ENCODE assay signal across 8 mouse cellular contexts in the genomic region with DNA sequence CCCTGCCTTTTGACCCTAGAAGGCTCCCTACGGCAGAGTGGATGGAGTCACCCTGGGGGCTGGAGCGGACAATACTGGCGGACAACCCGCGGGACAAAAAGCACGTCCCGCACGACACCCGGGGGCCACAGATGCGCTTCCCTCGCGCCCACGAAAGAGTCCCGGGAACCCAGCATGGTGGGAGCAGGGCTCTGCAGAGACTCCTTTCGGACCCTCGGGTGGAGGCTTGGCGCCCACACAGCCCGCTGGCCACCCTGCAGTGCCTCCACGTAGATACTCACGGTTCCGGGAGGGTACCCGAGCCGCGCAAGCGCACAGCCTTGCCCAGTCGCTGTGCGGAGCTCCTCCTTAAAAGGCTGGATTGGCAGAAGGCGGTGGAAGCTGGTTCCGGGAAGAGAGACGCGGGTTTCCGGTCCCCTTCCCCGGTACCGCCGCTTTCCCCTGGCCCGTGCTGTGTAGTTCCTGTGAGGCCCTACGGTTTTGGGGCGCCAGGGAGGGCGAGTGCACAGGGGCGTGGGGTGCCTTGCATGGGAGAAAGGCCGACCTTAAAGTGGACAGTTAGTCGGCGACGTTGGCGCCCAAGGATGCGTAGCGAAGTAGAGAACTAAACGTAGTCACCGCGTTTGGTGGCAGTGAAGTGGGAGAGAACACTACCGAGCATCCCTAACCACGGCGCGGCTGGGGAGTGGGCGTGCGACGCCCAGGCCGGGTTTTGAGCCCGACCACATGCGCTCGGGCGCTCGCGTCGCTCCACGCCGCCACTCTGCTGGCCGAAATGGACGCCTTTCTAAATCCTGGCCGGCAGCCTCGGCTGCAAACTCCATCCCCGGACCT. TPM values are rescaled to one million over a fixed set of nuclear protein-coding genes. Genes with fewer than 3 reads are reported as not detected.
A peak's percentile ranks its signal among the peaks of the same experiment; 100 is the strongest.
DNase-seq lines count a peak whose midpoint lies in the region; ATAC-seq and TF ChIP-seq lines count a peak whose summit lies in the region.

A gene (minus strand): TSS at position 362 of the 834 bp plus-strand sequence.

- peaks cover 4% of the 10 kb centered on the region; the same call in 1 of the 2 replicates for H3K79me2 ChIP-seq in MEL (ENCODE audit: control insufficient read depth, insufficient read depth, low read length, poor library complexity)

- peak within 1 kb of the TSS; percentile 92 for H3K9ac ChIP-seq in MEL (ENCODE audit: control insufficient read depth, low read depth, low read length, poor library complexity, severe bottlenecking)
- H3K9ac ChIP-seq in lung, postnatal 0 days (replicated peaks; ENCODE audit: low read depth): peak within 1 kb of the TSS; percentile 59

- WGBS in cerebellum, adult 2 months: under 1% methylated on average over 72 of the region's 72 CpGs
- 1% methylated on average over 65 of the region's 72 CpGs for WGBS in lung, postnatal 0 days

- no peak for TF ChIP-seq CTCF in MEL (IDR thresholded peaks at IDR 0.05 in 2 of 3, conservative IDR thresholded peaks at IDR 0.05 in 1 of 3; ENCODE audit: control insufficient read depth in 1 of 3, insufficient read depth in 1 of 3, low read depth in 2 of 3, low read length in 3 of 3, poor library complexity in 1 of 3, severe bottlenecking in 1 of 3)
- no peak for TF ChIP-seq CTCF in cerebellum, adult 2 months (IDR thresholded peaks at IDR 0.05; ENCODE audit: borderline replicate concordance, insufficient read depth, low read depth, low read length)
- no peak; the same call in 1 of the 2 replicates for TF ChIP-seq CTCF in lung, postnatal 0 days (IDR thresholded peaks at IDR 0.05)

- no peak for TF ChIP-seq EP300 in MEL (IDR thresholded peaks at IDR 0.05; ENCODE audit: low read depth in 1 of 2, low read length in 2 of 2)
- no peak for TF ChIP-seq EP300 in lung, postnatal 0 days (IDR thresholded peaks at IDR 0.05)

- peak within 1 kb of the TSS; percentile 76 for H3K27ac ChIP-seq in MEL (ENCODE audit: control insufficient read depth, low read depth, low read length)
- peak within 1 kb of the TSS; percentile 93 for H3K27ac ChIP-seq in cerebellum, adult 2 months (ENCODE audit: insufficient read depth, low read length)
- H3K27ac ChIP-seq in lung, postnatal 0 days (ENCODE audit: low read length): peak within 1 kb of the TSS; percentile 93

- no peak for TF ChIP-seq RAD21 in MEL (IDR thresholded peaks at IDR 0.05; ENCODE audit: low read depth, low read length)

- DNase-seq in MEL (ENCODE audit: low read depth, low spot score): peak; percentile 93
- peak; percentile 94 to 95 for DNase-seq in cerebellum, adult 2 months
- DNase-seq in forelimb bud, embryonic 11.5 days (ENCODE audit: low read depth, low spot score): peak; percentile 92
- DNase-seq in layer of hippocampus, adult 9-11 months: peak; percentile 95
- DNase-seq in lung, postnatal 0 days (ENCODE audit: low spot score): peak; percentile 97
- peak; percentile 80 for DNase-seq in ovary, postnatal 14 days (ENCODE audit: low spot score)
- DNase-seq in thymus, postnatal 14 days: peak; percentile 83

- H3K4me3 ChIP-seq in MEL (ENCODE audit: control insufficient read depth in 1 of 2, insufficient read depth in 1 of 2, low read depth in 2 of 2, low read length in 2 of 2): peak within 1 kb of the TSS; percentile 86 to 90
- H3K4me3 ChIP-seq in cerebellum, adult 2 months (replicated peaks; ENCODE audit: insufficient read depth, low read depth, low read length): peak within 1 kb of the TSS; percentile 90
- peak within 1 kb of the TSS; percentile 72 for H3K4me3 ChIP-seq in lung, postnatal 0 days (ENCODE audit: low read depth, low read length)

- no peaks in the 10 kb centered on the region for H3K9me3 ChIP-seq in MEL (replicated peaks; ENCODE audit: insufficient read depth, low read length)
- H3K9me3 ChIP-seq in lung, postnatal 0 days (ENCODE audit: low read length): no peaks in the 10 kb centered on the region

- no peaks in the 10 kb centered on the region for H3K27me3 ChIP-seq in MEL (ENCODE audit: control insufficient read depth in 1 of 2, insufficient read depth in 2 of 2, low read length in 2 of 2)
- no peaks in the 10 kb centered on the region for H3K27me3 ChIP-seq in cerebellum, adult 2 months (ENCODE audit: control insufficient read depth, insufficient read depth, low read length)
- H3K27me3 ChIP-seq in lung, postnatal 0 days (replicated peaks; ENCODE audit: insufficient read depth, low read length): no peaks in the 10 kb centered on the region

- H3K4me1 ChIP-seq in MEL (ENCODE audit: control insufficient read depth in 1 of 2, insufficient read depth in 2 of 2, low read length in 2 of 2): peaks cover 0 to 5% of the 10 kb centered on the region in 2 experiments; a peak in 2 of 4 replicates
- no peaks in the 10 kb centered on the region; the same call in 1 of the 2 replicates for H3K4me1 ChIP-seq in cerebellum, adult 2 months (ENCODE audit: control insufficient read depth, insufficient read depth, low read length)
- H3K4me1 ChIP-seq in lung, postnatal 0 days (ENCODE audit: insufficient read depth, low read depth, low read length): peaks cover 5% of the 10 kb centered on the region; the same call in 1 of the 2 replicates

- peak within 1 kb of the TSS; percentile 81 for H3K4me2 ChIP-seq in lung, postnatal 0 days (replicated peaks; ENCODE audit: low read depth, low read length)

- peaks cover 0 to 7% of the 10 kb centered on the region in 2 experiments; a peak in 1 of 4 replicates for H3K36me3 ChIP-seq in MEL (ENCODE audit: control insufficient read depth in 1 of 2, insufficient read depth in 2 of 2, low read length in 2 of 2)
- 0 out of 2 replicates have a peak, but pooled peaks cover 3% of the 10 kb centered on the region for H3K36me3 ChIP-seq in lung, postnatal 0 days (ENCODE audit: insufficient read depth, low read length)

- TF ChIP-seq POLR2A in MEL (IDR thresholded peaks at IDR 0.05; ENCODE audit: control insufficient read depth in 1 of 2, insufficient read depth in 1 of 2, low read depth in 1 of 2, low read length in 2 of 2, poor library complexity in 1 of 2): peak; percentile 83 to 91
- peak; percentile 93 for TF ChIP-seq POLR2A in cerebellum, adult 2 months (IDR thresholded peaks at IDR 0.05; ENCODE audit: borderline replicate concordance, insufficient read depth, low read length)

- ATAC-seq in hematopoietic stem cell, adult 5-6 weeks (replicated peaks in 1 of 2; ENCODE audit: insufficient read depth in 1 of 2, low FRiP score in 2 of 2, low TSS enrichment in 1 of 2, low read depth in 1 of 2, poor library complexity in 2 of 2, severe bottlenecking in 2 of 2): peak; percentile 88 to 93
- ATAC-seq in lung, postnatal 0 days: peak; percentile 95

TF ChIP-seq in MEL, 35 proteins besides CTCF, POLR2A, EP300 and RAD21:
- peak; percentile 73 for TF ChIP-seq ZMIZ1 (IDR thresholded peaks at IDR 0.05; ENCODE audit: low read depth, low read length)
- TF ChIP-seq TBP (IDR thresholded peaks at IDR 0.05; ENCODE audit: low read depth, low read length): peak; percentile 68; the same call in 1 of the 2 replicates
- 0 out of 2 replicates have a peak, but pooled peaks have one; percentile 64 for TF ChIP-seq UBTF (IDR thresholded peaks at IDR 0.05; ENCODE audit: borderline replicate concordance, insufficient read depth, low read depth, low read length)
- TF ChIP-seq NRF1 (IDR thresholded peaks at IDR 0.05; ENCODE audit: insufficient read depth, low read depth, low read length, poor library complexity, severe bottlenecking): peak; percentile 92
- 0 out of 2 replicates have a peak, but pooled peaks have one; percentile 25 for TF ChIP-seq ETS1 (IDR thresholded peaks at IDR 0.05; ENCODE audit: low read depth, low read length)
- no peak for TF ChIP-seq ZC3H11A (IDR thresholded peaks at IDR 0.05; ENCODE audit: low read depth, low read length)
- TF ChIP-seq NELFE (IDR thresholded peaks at IDR 0.05; ENCODE audit: low read depth, low read length): peak; percentile 91
- peak; percentile 91 for TF ChIP-seq POLR2AphosphoS2 (IDR thresholded peaks at IDR 0.05; ENCODE audit: low read length)
- no peak for TF ChIP-seq ZKSCAN1 (IDR thresholded peaks at IDR 0.05; ENCODE audit: low read depth, low read length)
- no peak for TF ChIP-seq SMC3 (IDR thresholded peaks at IDR 0.05; ENCODE audit: low read depth, low read length)
- TF ChIP-seq MXI1 (IDR thresholded peaks at IDR 0.05; ENCODE audit: low read depth, low read length): peak; percentile 34; the same call in 1 of the 2 replicates
- TF ChIP-seq CHD2 (IDR thresholded peaks at IDR 0.05; ENCODE audit: low read length): no peak
- peak; percentile 76 for TF ChIP-seq HCFC1 (IDR thresholded peaks at IDR 0.05; ENCODE audit: low read depth, low read length)
- peak; percentile 85 for TF ChIP-seq ELF1 (IDR thresholded peaks at IDR 0.05; ENCODE audit: low read depth, low read length)
- no peak; the same call in 1 of the 2 replicates for TF ChIP-seq MAX (IDR thresholded peaks at IDR 0.05; ENCODE audit: low read length)
- TF ChIP-seq USF1 (IDR thresholded peaks at IDR 0.05; ENCODE audit: low read depth, low read length): no peak
- TF ChIP-seq JUND (IDR thresholded peaks at IDR 0.05; ENCODE audit: low read depth, low read length): no peak
- peak; percentile 40; the same call in 1 of the 2 replicates for TF ChIP-seq TCF12 (IDR thresholded peaks at IDR 0.05; ENCODE audit: low read depth, low read length)
- TF ChIP-seq RCOR1 (IDR thresholded peaks at IDR 0.05; ENCODE audit: low read depth, low read length): no peak
- TF ChIP-seq KAT2A (conservative IDR thresholded peaks at IDR 0.05; ENCODE audit: low read depth, low read length): peak; percentile 40; the same call in 1 of the 2 replicates
- TF ChIP-seq USF2 (IDR thresholded peaks at IDR 0.05; ENCODE audit: borderline replicate concordance in 1 of 2, insufficient read depth in 1 of 2, low read depth in 1 of 2, low read length in 2 of 2): no peak
- TF ChIP-seq MEF2A (IDR thresholded peaks at IDR 0.05; ENCODE audit: extremely low read depth, insufficient replicate concordance, low read depth, low read length, poor library complexity, severe bottlenecking): no peak
- TF ChIP-seq MYB (IDR thresholded peaks at IDR 0.05; ENCODE audit: low read depth, low read length): no peak
- TF ChIP-seq BHLHE40 (IDR thresholded peaks at IDR 0.05; ENCODE audit: borderline replicate concordance, low read depth, low read length): no peak
- no peak for TF ChIP-seq MAZ (IDR thresholded peaks at IDR 0.05; ENCODE audit: low read depth, low read length)

RNA-seq across cellular contexts. Expression of the gene that starts here (rescaled TPM):
- total RNA-seq in MEL (2012; rRNA removed): 7.4 and 7.5 TPM in 2 replicates
- 1 to 10 TPM in 1 of 2 experiments, not detected in 1; 8.5 TPM for polyA plus RNA-seq in MEL (2012; ENCODE audit: insufficient read depth in 1 of 2, insufficient read length in 2 of 2, low read depth in 1 of 2, low replicate concordance in 2 of 2, missing spikeins in 1 of 2)
- polyA plus RNA-seq in cerebellum, adult 2 months (2012; rRNA removed): 13.0 and 15.6 TPM in 2 replicates
- 14.5 and 16.8 TPM in 2 replicates for total RNA-seq in hematopoietic stem cell, adult 5-6 weeks (2017)
- polyA plus RNA-seq in lung, postnatal 0 days (2015; fragmentation: Nextera tagmentation; extraction: Ambion mirVana): 11.6 and 13.0 TPM in 2 replicates

Comparison
In these comparisons a context has a peak if more than half of its experiments do, and no peak if none do; other contexts are left out.
1. Peak in every context shown above with its lines: DNase-seq, ATAC-seq, H3K4me3 ChIP-seq and H3K27ac ChIP-seq.